Mouse (Mus musculus) left cerebral cortex, postnatal 36 days (tissue): ENCODE results near the gene Adgrg7. TPM values are rescaled to one million over a fixed set of nuclear protein-coding genes. Genes with fewer than 3 reads are reported as not detected.
A peak's percentile ranks its signal among the peaks of the same experiment; 100 is the strongest.

Source experiments
- DNase-seq, 2 experiments: peaks; one replicate each; pipeline ENCODE4 v3.0.0; 2021 to 2022; ENCODE audit warnings: low spot score in 2 of 2, mixed read lengths in 1 of 2
- intact Hi-C: fragments of 180-260 bp; cut with DNase I; formaldehyde crosslinking; loops from one replicate; pipeline ENCODE4 v1.15.1; 2025
- total RNA-seq, 2 experiments: library from RNA; stranded (reverse); gene quantifications; 2 replicates each; pipeline ENCODE4 v1.2.3; 2021

Gene Adgrg7
- total RNA-seq = not detected

GRCm38 (mm10) chr16:56795481-56796139, at the start of gene Adgrg7:
Gene Adgrg7, minus strand, starts transcription at chr16:56795855.
- no peak for DNase-seq
- intact Hi-C loops = no loop called here

GRCm38 (mm10) chr16:56842988-56843387, 47.3 kb upstream of the Adgrg7 start:
- DNase-seq = no peak

DNA sequence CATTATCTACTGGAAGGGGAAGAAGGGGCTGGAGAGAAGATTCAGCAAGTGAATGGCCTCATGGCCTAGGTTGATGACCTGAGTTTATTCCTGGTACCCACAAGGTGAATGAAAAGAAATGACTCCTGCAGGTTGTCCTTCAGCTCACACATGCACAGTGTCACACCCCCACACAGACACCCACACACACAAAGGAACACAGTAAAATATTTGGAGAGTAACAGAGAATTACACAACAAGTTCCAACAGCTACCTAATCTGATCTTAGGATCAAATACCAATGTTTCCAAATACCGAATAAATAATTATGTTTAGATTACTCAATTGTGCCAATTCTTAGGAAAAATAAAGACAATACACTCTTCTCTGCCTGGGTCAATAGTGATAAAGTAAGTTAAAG, 37.7 kb upstream of the Adgrg7 start:
- DNase-seq = no peak
- intact Hi-C loops = no loop called here

More at GRCm38 (mm10) chr16:56842988-56843387, 47.3 kb upstream of the Adgrg7 start:
- intact Hi-C loops = no loop called here

- intact Hi-C loops = no loop called here
- no peak for DNase-seq
These were observed 36.3 kb upstream of the Adgrg7 start for GRCm38 (mm10) chr16:56831986-56832385.

- intact Hi-C loops = no loop called here
- DNase-seq = no peak
These were observed 5.9 kb upstream of the Adgrg7 start for GRCm38 (mm10) chr16:56801370-56802109.

- intact Hi-C loops = loop anchor here (1.0 kb wide), 1 partner anchor 119 kb away; no protein-coding TSS in a partner anchor
- DNase-seq = no peak
These were observed 5.3 kb upstream of the Adgrg7 start for GRCm38 (mm10) chr16:56800946-56801345.

GRCm38 (mm10) chr16:56800469-56800868, 4.8 kb upstream of the Adgrg7 start:
- intact Hi-C loops = loop anchor here (1.0 kb wide), 1 partner anchor 120 kb away; no protein-coding TSS in a partner anchor
- no peak for DNase-seq

DNA sequence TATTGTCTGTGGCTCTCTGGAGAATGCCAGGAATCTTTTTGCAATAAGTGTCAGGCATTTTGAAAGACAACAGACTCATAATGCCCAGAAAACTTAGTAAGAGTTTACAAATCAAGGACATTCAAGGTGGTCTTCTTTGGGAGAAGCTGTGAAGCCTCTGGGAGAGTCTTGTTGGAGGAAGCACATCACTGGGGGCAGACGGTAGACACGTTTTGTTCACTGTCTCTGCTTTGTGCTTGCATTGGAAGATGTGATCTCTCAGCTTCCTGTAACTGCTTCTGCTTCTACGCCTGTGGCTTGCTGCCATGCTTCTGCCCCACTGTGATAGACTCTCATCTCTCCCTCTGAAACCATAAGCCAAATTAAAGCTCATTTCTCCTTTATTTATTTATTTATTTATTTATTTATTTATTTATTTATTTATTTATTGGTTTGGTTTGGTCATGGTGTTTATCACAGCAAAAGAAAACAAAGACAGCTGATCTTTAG, 3.9 kb upstream of the Adgrg7 start:
- no peak for DNase-seq
- intact Hi-C loops = loop anchor here (1.0 kb wide), 1 partner anchor 121 kb away; no protein-coding TSS in a partner anchor

GRCm38 (mm10) chr16:56798873-56799272, 3.2 kb upstream of the Adgrg7 start:
- DNase-seq = no peak
- intact Hi-C loops = no loop called here

- no peak for DNase-seq
- intact Hi-C loops = no loop called here
These were observed 1.1 kb downstream of the Adgrg7 start for GRCm38 (mm10) chr16:56794383-56795144.

GRCm38 (mm10) chr16:56793778-56794177, 1.9 kb downstream of the Adgrg7 start:
- no peak for DNase-seq
- intact Hi-C loops = no loop called here

GRCm38 (mm10) chr16:56785943-56786342, 9.7 kb downstream of the Adgrg7 start:
- DNase-seq = no peak
- intact Hi-C loops = no loop called here

DNA sequence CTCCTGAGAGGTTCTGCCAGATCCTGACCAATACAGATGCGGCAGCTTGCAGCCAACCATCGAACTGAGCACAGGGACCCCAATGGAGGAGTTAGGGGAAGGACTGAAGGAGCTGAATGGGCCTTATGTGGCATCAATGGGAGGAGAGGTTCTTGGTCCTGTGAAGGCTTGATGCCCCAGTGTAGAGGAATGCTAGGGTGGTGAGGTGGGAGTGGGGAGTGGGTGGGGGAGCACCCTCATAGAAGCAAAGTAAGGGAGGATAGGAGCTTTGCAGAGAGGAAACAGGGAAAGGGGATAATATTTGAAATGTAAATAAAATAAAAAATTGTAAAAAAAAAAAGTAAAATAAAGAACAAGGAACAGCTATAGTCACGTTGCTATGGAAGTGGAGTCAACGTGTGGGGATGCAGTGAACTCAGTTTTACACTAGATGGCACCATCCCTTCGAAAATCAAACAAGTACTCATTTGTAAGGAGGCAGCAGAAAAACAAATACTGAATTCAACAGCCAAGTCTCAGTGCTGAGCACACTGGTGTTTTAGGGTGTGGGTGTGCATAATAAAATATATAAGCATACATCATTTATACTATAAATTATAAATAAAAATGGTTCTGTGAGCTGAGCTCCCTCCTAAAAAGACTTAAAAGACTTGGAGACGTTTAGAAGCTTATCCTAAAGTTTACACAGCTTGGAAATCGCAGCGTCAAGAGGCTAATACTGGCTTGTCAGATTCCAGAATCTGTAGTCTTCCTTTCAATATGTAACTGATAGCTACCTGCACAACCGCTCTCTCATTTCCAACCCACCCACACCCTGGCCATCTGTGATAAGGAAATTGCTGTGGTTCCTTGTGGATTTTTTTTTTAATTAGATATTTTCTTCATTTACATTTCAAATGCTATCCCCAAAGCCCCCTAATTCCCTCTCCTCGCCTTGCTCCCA, 24.2 kb downstream of the Adgrg7 start:
- intact Hi-C loops = loop anchor here (1.0 to 5.0 kb wide), 3 partner anchors 149 to 396 kb away; partner anchors contain the start of gene Nit2
- DNase-seq = peak; percentile 26 to 42

GRCm38 (mm10) chr16:56729060-56729459, 66.6 kb downstream of the Adgrg7 start:
- intact Hi-C loops = no loop called here
- no peak for DNase-seq

DNA sequence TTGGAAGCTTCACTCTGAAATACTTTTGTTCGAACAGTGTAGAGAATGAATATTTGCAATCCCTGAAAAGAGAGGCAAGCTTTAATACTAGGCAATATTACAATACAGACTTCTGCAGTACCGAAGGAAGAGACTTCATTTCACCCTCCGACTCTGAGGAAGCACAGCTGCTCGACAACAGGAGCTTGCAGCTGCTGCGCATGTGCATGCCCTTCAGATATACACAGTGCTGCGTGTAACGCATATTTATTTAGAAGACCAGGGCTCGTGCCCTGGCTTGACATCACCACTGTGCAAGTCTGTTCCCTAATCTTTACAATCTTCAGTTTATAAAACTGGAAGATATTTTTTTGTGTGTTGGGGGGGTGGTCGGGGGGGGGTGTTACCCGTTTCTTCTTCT, 70.7 kb downstream of the Adgrg7 start:
- no peak for DNase-seq
- intact Hi-C loops = no loop called here

- intact Hi-C loops = no loop called here
These were observed 73.3 kb downstream of the Adgrg7 start for GRCm38 (mm10) chr16:56722357-56722756.

DNA sequence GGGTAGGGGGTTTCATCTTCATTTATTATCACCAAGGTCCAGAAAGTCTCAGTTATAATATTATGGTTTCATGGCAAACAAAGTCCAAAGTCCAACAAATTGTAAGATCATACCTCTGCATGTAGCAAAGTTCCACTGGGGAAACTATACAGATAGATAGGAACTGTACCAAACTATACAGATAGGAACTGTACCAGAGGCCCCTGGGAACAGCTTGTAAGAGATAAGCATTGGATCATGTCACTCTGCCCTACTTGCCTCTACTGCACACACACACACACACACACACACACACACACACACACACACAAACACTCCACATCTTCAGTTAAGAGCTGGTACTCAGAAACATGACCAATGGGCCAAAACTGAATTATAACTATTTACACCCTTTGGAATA, 76.6 kb downstream of the Adgrg7 start:
- intact Hi-C loops = loop anchor here (5.0 kb wide), 1 partner anchor 448 kb away; the partner anchor contains the start of gene Nit2

More at GRCm38 (mm10) chr16:56722357-56722756, 73.3 kb downstream of the Adgrg7 start:
- DNase-seq = no peak

More for the DNA sequence above, 76.6 kb downstream of the Adgrg7 start:
- no peak for DNase-seq
